Mouse (Mus musculus) bone marrow macrophage, adult 2 months (primary cell): Measurements from ENCODE around the gene Amn. TPM values are rescaled to one million over a fixed set of nuclear protein-coding genes. Genes with fewer than 3 reads are reported as not detected.

Experiments used
- H3K27ac ChIP-seq: 2 replicates; pipeline ENCODE4 v1.5.1; 2012; ENCODE audit warnings: low read depth, low read length; ENCODE audit not compliant: insufficient read depth
- H3K4me1 ChIP-seq: 2 replicates; pipeline ENCODE4 v1.6.1; 2012; ENCODE audit warnings: low read length; ENCODE audit not compliant: control insufficient read depth, insufficient read depth
- H3K4me3 ChIP-seq: 2 replicates; pipeline ENCODE4 v1.5.1; 2012; ENCODE audit warnings: mild to moderate bottlenecking, low read length, moderate library complexity; ENCODE audit not compliant: insufficient read depth
- CTCF ChIP-seq: IDR thresholded peaks from 2 replicates; pipeline ENCODE4 v1.5.1; 2012; ENCODE audit warnings: low read depth, mild to moderate bottlenecking, low read length, moderate library complexity
- POLR2A ChIP-seq: IDR thresholded peaks from 2 replicates; pipeline ENCODE4 v1.6.1; 2012; ENCODE audit warnings: mild to moderate bottlenecking, low read depth, low read length, borderline replicate concordance
- polyA plus RNA-seq: library from polyadenylated mRNA; stranded (reverse); fragments of >200 nt; gene quantifications from 2 replicates; pipeline ENCODE4 v1.2.4, GENCODE M21; 2012; ENCODE audit not compliant: missing spikeins, insufficient read depth, insufficient read length

Amn gene
- polyA plus RNA-seq, 1 experiment: not detected

GRCm38 (mm10) chr12:111283573-111283972, 12.7 kb downstream of the Amn start:
- H3K27ac ChIP-seq: no peak overlapping the region
- H3K4me3 ChIP-seq: no peak overlapping the region
- H3K4me1 ChIP-seq: no peaks in the 10 kb centered on the region
- no peak for TF ChIP-seq CTCF
- no peak for TF ChIP-seq POLR2A

DNA sequence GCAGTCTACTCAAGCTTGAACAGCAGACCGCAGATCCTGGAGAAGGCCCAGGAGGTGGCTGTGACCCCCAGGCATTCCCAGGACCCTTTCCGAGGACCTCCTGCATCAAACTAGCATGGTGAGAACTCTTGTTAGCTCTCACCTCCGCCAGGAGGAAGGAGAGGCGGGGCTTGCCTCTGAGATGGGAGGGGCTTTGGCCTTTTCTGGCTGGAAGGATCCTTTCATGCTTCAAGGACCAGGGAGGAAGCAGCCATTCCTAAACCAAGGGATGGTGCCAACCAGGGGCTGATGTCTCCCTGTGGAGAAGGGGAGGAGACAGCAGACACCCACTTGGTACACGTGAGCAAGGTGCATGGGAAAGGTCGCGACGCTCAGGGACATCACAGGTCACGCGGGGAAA, 13.6 kb downstream of the Amn start:
- Histone ChIP-seq H3K27ac (no peak overlapping the region), H3K4me3 (no peak overlapping the region), H3K4me1 (no peaks in the 10 kb centered on the region)
- no peak for TF ChIP-seq CTCF
- no peak for TF ChIP-seq POLR2A

GRCm38 (mm10) chr12:111293025-111293424, 22.1 kb downstream of the Amn start:
- Histone ChIP-seq H3K27ac (no peak overlapping the region), H3K4me1 (no peaks in the 10 kb centered on the region), H3K4me3 (no peak overlapping the region)
- TF ChIP-seq CTCF: no peak
- TF ChIP-seq POLR2A: no peak

DNA sequence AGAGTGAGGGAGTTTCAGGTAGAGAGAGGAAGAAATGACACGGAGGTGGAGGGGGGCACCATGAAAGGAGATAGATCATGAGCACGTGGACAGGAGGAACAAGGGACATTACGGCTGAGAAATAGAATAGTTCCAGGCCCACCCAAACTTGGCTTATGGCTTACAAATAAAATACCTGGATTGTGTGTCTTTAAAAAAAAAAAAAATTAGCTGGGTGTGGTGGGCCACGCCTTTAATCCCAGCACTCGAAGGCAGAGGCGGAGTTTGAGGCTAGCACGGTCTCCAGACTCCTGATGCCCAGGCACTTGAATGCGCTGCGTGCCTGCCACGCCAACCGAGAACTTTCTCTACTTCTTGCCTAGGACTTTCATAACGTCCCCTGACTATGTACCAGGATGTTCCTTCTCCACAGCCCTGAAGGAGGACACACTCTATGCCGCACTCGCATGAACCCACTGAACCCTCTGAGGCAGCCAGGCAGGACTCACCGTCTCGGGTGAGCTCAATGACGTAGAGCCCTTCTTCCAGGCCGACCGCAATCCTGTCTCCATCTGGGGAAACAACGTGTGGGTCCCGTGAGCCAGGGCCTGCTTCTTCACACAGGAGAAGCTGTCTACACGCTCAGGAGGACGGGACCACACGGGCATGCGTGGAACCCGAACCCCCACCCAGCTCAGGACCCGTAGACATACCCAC, 30.6 kb downstream of the Amn start:
- no peaks in the 10 kb centered on the region for H3K4me1 ChIP-seq
- H3K4me3 ChIP-seq: no peak overlapping the region
- no peak overlapping the region for H3K27ac ChIP-seq
- no peak for TF ChIP-seq POLR2A
- TF ChIP-seq CTCF: no peak

GRCm38 (mm10) chr12:111302018-111302345, 31.1 kb downstream of the Amn start:
- H3K27ac ChIP-seq: no peak overlapping the region
- no peak overlapping the region for H3K4me3 ChIP-seq
- no peak for TF ChIP-seq POLR2A
- TF ChIP-seq CTCF: no peak
- no peaks in the 10 kb centered on the region for H3K4me1 ChIP-seq

DNA sequence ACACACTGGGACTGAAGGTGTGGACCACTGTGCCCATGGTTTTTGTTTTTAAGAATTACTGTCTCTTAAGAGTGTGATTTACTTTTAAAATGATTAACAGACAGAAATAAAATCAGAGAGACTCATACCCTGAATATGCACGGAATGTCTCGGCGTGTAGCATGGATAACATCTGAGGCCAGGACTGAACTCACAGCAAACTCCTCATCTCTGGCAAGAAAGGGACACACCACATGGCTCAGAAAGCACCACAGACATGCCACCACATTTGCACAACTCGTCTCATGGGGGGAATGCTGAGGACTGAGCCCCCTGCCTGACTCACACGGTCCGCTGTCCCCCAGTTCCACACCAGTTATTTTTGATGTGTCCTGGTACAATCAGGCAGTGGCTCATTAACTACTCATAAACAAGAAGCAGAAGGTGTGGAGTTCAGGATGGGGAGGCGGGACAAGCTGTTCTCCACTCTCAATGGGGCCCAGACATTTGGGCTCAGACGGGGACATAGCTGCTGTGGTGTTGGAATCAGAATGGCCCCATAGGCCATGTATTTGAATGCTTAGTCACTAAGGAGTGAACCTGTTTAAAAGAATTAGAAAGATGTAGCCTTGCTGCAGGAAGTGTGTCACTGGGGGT, 32.9 kb downstream of the Amn start:
- Histone ChIP-seq H3K27ac (no peak overlapping the region), H3K4me1 (no peaks in the 10 kb centered on the region), H3K4me3 (no peak overlapping the region)
- TF ChIP-seq CTCF (no peak), POLR2A (no peak)

DNA sequence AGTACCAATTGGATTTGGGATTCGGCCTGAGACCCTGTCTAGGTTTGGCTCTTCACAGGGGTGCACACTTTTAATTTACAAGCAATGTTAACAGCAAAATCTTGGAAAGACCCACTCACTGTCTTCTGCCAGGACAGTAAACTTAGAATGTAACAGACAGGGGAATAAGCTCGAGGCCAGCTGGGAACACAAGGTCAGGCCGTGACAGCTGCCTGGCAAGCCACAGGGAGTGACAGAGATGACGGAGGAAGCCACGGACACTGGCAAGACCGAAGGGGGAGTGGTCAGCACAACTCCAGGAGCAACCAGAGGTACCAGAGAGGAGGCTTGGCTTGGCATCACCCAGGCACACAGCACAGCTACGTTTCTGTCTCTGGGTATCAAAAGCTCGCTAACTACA, 35.9 kb downstream of the Amn start:
- H3K27ac ChIP-seq: no peak overlapping the region
- no peak for TF ChIP-seq CTCF
- no peak for TF ChIP-seq POLR2A
- no peak overlapping the region for H3K4me3 ChIP-seq
- no peaks in the 10 kb centered on the region for H3K4me1 ChIP-seq

DNA sequence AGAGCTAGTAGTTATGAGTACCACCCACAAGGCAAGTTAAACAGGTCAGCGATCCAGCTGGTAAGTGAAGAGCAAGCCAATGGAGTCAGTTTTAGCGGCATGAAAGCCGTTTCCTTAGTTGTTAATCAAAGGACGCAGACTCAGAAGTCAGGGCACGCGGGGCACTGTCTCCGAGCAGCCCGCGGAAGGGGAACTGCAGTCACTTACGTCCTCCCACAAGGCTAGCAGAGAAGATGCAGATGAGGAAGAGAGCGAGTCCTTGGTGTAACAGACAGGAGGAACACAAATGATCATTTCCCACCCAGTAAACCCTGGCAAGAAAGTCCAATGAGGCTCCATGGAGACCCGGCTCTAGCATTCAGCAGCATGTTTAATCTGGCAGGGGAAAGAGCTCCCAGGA, 38.4 kb downstream of the Amn start:
- no peak overlapping the region for H3K27ac ChIP-seq
- TF ChIP-seq POLR2A (no peak), CTCF (no peak)
- no peak overlapping the region for H3K4me3 ChIP-seq
- no peaks in the 10 kb centered on the region for H3K4me1 ChIP-seq

DNA sequence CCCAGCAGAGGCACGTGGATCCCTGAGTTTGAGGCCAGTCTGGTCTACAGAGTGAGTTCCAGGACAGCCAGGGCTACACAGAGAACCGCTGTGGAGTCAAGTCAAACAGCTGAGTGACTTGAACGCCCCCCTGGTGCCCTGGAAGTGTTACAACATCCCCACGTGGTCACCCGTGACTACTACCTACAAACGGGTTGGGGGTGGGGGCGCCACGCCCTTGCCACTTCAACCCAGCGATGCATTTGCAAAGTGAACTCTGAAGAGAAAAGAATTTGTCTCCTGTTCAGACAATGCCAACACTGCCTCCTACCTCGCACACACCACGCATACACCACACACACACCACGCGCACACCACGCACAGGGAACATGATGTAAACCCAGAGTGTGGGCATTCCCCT, 39.0 kb downstream of the Amn start:
- H3K4me1 ChIP-seq: no peaks in the 10 kb centered on the region
- no peak overlapping the region for H3K27ac ChIP-seq
- H3K4me3 ChIP-seq: no peak overlapping the region
- TF ChIP-seq CTCF: no peak
- TF ChIP-seq POLR2A: no peak

DNA sequence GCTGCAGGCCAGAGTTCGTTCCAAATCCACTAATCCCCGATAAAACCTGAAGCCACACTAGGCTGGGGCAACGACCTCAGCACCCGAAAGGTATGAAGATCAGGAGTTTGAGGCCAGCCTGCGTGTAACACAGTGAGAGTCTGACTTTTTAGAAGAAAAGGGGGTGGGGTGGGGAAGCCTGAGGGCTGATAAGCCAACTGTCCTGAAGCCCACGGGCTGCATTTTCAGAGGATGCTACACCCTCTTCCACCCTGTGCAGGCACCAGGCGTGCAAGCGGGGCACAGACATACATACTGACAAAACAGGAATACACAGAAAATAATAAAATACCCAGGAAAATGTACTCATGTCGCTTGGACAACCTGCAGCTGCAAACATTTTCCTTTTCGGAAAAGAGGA, 40.9 kb downstream of the Amn start:
- H3K27ac ChIP-seq: no peak overlapping the region
- H3K4me1 ChIP-seq: no peaks in the 10 kb centered on the region
- TF ChIP-seq CTCF (no peak), POLR2A (no peak)
- H3K4me3 ChIP-seq: no peak overlapping the region

- Histone ChIP-seq H3K27ac (no peak overlapping the region), H3K4me3 (no peak overlapping the region), H3K4me1 (no peaks in the 10 kb centered on the region)
- no peak for TF ChIP-seq CTCF
- no peak for TF ChIP-seq POLR2A
Measured at GRCm38 (mm10) chr12:111314273-111314672, 43.4 kb downstream of the Amn start.

GRCm38 (mm10) chr12:111317694-111318093, 46.8 kb downstream of the Amn start:
- Histone ChIP-seq H3K4me3 (no peak overlapping the region), H3K4me1 (no peaks in the 10 kb centered on the region), H3K27ac (no peak overlapping the region)
- TF ChIP-seq CTCF (no peak), POLR2A (no peak)
